Mouse (Mus musculus): ENCODE measurements around the gene Arhgef19. TPM values are rescaled to one million over a fixed set of nuclear protein-coding genes. Genes with fewer than 3 reads are reported as not detected.
A peak's percentile ranks its signal among the peaks of the same experiment; 100 is the strongest.

Gene Arhgef19
- total and polyA plus RNA-seq, 3 experiments, result 0.78 TPM; not detected in 2

DNA sequence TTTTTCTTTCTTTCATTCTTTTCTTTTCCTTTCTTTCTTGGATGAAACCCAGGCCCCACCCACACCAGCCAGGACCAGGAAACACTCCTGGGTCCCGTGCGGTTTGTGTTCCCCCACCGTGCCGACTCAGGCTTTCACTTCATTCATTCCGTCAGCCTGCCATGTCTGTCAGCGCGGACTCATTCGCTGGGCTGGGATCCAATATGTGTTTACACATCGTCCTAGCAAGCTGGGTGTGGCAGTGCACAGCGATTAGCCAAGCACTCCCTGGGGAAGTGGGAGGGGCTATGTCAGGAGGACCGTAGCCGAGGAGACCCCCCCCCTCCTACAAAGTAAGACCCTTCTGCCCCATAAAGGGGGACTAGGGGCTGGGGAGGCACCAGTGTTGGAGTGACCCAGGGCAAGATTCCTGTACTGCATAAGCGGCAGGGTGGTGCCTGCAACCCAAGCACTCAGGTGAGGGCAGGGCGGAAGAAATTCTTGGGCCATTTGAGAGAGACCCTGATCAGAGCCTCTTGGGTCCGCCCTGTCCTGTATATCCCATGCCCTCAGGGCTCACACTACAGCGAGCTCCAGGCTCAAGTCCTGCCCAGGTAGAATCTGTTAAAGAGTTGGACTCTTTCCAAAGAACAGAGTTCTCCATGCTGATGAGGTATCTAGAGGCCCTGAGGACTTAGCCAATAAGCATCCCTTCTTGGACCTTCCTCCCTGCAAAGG is 20.9 kb downstream of the Arhgef19 start:
- H3K27ac ChIP-seq (ENCODE audit: control insufficient read depth, low read depth, low read length), result no peak overlapping the region
- H3K27me3 ChIP-seq (ENCODE audit: control insufficient read depth in 1 of 2, insufficient read depth in 2 of 2, low read length in 2 of 2), result no peaks in the 10 kb centered on the region
- peaks cover 0 to 3% of the 10 kb centered on the region in 2 experiments; a peak in 2 of 4 replicates for H3K36me3 ChIP-seq (ENCODE audit: control insufficient read depth in 1 of 2, insufficient read depth in 2 of 2, low read length in 2 of 2)
- 0 out of 2 replicates have a peak, but pooled peaks have one; percentile 29 for TF ChIP-seq HCFC1 (IDR thresholded peaks at IDR 0.05; ENCODE audit: low read depth, low read length)
- TF ChIP-seq SIN3A (IDR thresholded peaks at IDR 0.05; ENCODE audit: low read length), result peak; percentile 47
- no peak for TF ChIP-seq TAL1 (IDR thresholded peaks at IDR 0.05; ENCODE audit: low read length)
- TF ChIP-seq BHLHE40 (IDR thresholded peaks at IDR 0.05; ENCODE audit: borderline replicate concordance, low read depth, low read length), result peak; percentile 65; the same call in 1 of the 2 replicates
- TF ChIP-seq MXI1 (IDR thresholded peaks at IDR 0.05; ENCODE audit: low read depth, low read length), result peak; percentile 51; the same call in 1 of the 2 replicates
- no peak for TF ChIP-seq USF1 (IDR thresholded peaks at IDR 0.05; ENCODE audit: low read depth, low read length)
- TF ChIP-seq MAZ (IDR thresholded peaks at IDR 0.05; ENCODE audit: low read depth, low read length), result 0 out of 2 replicates have a peak, but pooled peaks have one; percentile 43
- peak; percentile 69 for TF ChIP-seq ETS1 (IDR thresholded peaks at IDR 0.05; ENCODE audit: low read depth, low read length)
- no peaks in the 10 kb centered on the region for H3K9me3 ChIP-seq (replicated peaks; ENCODE audit: insufficient read depth, low read length)
- no peaks in the 10 kb centered on the region for H3K79me2 ChIP-seq (ENCODE audit: control insufficient read depth, insufficient read depth, low read length, poor library complexity)
- H3K4me3 ChIP-seq (ENCODE audit: control insufficient read depth in 1 of 2, insufficient read depth in 1 of 2, low read depth in 2 of 2, low read length in 2 of 2), result peak overlapping the region; percentile 38 to 48
- peaks cover 0 to 9% of the 10 kb centered on the region in 2 experiments; a peak in 1 of 4 replicates for H3K4me1 ChIP-seq (ENCODE audit: control insufficient read depth in 1 of 2, insufficient read depth in 2 of 2, low read length in 2 of 2)
- H3K9ac ChIP-seq (ENCODE audit: control insufficient read depth, low read depth, low read length, poor library complexity, severe bottlenecking), result peak overlapping the region; percentile 52
- peak; percentile 80 for DNase-seq (ENCODE audit: low read depth, low spot score)

DNA sequence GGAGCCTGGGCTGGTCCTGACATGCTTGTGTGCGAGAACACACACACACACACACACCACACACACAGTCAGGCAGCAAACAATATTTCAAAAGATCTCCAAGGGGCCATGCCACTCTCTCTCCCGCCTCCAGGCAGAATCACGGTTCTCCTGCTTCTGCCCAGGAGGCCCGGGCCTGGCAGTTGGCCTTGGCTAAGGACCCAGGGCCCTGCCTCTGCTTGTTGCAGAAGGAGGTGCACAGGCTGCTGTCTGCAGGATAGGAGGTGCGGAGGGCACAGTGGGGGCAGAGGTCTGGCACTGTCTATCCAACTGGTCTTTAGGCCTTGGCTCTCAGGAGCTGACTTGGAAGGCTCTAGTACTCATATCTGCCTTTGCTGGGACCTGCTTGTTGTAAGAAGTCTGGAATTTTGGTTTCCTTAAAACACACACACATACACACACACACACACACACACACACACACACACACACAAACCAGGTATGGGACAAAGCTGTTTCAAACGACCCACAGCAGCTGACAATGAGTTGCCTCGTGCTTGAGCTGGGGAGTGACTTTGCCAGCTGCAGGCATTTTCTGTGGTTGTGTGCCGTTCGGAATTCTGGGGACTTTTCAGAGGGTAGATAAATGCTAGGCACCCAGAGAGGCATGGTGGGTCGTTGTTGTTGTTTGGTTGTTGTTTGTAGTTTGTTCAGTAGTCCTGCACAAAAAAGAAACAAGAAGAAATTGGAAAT is 23.8 kb downstream of the Arhgef19 start:
- no peaks in the 10 kb centered on the region for H3K79me2 ChIP-seq (ENCODE audit: control insufficient read depth, insufficient read depth, low read length, poor library complexity)
- peaks cover 0 to 5% of the 10 kb centered on the region in 2 experiments; a peak in 2 of 4 replicates for H3K36me3 ChIP-seq (ENCODE audit: control insufficient read depth in 1 of 2, insufficient read depth in 2 of 2, low read length in 2 of 2)
- no peaks in the 10 kb centered on the region for H3K27me3 ChIP-seq (ENCODE audit: control insufficient read depth in 1 of 2, insufficient read depth in 2 of 2, low read length in 2 of 2)
- no peaks in the 10 kb centered on the region for H3K9me3 ChIP-seq (replicated peaks; ENCODE audit: insufficient read depth, low read length)
- DNase-seq (ENCODE audit: low read depth, low spot score), result no peak
- H3K9ac ChIP-seq (ENCODE audit: control insufficient read depth, low read depth, low read length, poor library complexity, severe bottlenecking), result no peak overlapping the region
- no peak for TF ChIP-seq ZC3H11A (IDR thresholded peaks at IDR 0.05; ENCODE audit: low read depth, low read length)
- TF ChIP-seq ZNF384 (IDR thresholded peaks at IDR 0.05; ENCODE audit: low read depth, low read length), result no peak
- TF ChIP-seq NELFE (IDR thresholded peaks at IDR 0.05; ENCODE audit: low read depth, low read length), result no peak
- TF ChIP-seq CTCF (IDR thresholded peaks at IDR 0.05 in 2 of 3, conservative IDR thresholded peaks at IDR 0.05 in 1 of 3; ENCODE audit: control insufficient read depth in 1 of 3, insufficient read depth in 1 of 3, low read depth in 2 of 3, low read length in 3 of 3, poor library complexity in 1 of 3, severe bottlenecking in 1 of 3), result no peak
- no peak for TF ChIP-seq MYC (IDR thresholded peaks at IDR 0.05; ENCODE audit: low read depth, low read length)
- no peak for TF ChIP-seq ETS1 (IDR thresholded peaks at IDR 0.05; ENCODE audit: low read depth, low read length)
- TF ChIP-seq E2F4 (IDR thresholded peaks at IDR 0.05; ENCODE audit: borderline replicate concordance, low read depth, low read length), result no peak
- TF ChIP-seq USF1 (IDR thresholded peaks at IDR 0.05; ENCODE audit: low read depth, low read length), result no peak
- no peak for TF ChIP-seq GABPA (IDR thresholded peaks at IDR 0.05; ENCODE audit: low read depth, low read length)
- no peak for TF ChIP-seq EP300 (IDR thresholded peaks at IDR 0.05; ENCODE audit: low read depth in 1 of 2, low read length in 2 of 2)
- TF ChIP-seq NRF1 (IDR thresholded peaks at IDR 0.05; ENCODE audit: insufficient read depth, low read depth, low read length, poor library complexity, severe bottlenecking), result no peak
- no peak for TF ChIP-seq MAZ (IDR thresholded peaks at IDR 0.05; ENCODE audit: low read depth, low read length)
- TF ChIP-seq HCFC1 (IDR thresholded peaks at IDR 0.05; ENCODE audit: low read depth, low read length), result no peak
- no peak for TF ChIP-seq MAX (IDR thresholded peaks at IDR 0.05; ENCODE audit: low read length)
- no peak for TF ChIP-seq RCOR1 (IDR thresholded peaks at IDR 0.05; ENCODE audit: low read depth, low read length)
- TF ChIP-seq SMC3 (IDR thresholded peaks at IDR 0.05; ENCODE audit: low read depth, low read length), result no peak
- TF ChIP-seq MXI1 (IDR thresholded peaks at IDR 0.05; ENCODE audit: low read depth, low read length), result no peak
- H3K4me3 ChIP-seq (ENCODE audit: control insufficient read depth in 1 of 2, insufficient read depth in 1 of 2, low read depth in 2 of 2, low read length in 2 of 2), result no peak overlapping the region
- H3K4me1 ChIP-seq (ENCODE audit: control insufficient read depth in 1 of 2, insufficient read depth in 2 of 2, low read length in 2 of 2), result peaks cover 0 to 15% of the 10 kb centered on the region in 2 experiments; a peak in 2 of 4 replicates
- no peak overlapping the region for H3K27ac ChIP-seq (ENCODE audit: control insufficient read depth, low read depth, low read length)
